8 mouse cellular contexts compared by ENCODE assay signal in the genomic region with DNA sequence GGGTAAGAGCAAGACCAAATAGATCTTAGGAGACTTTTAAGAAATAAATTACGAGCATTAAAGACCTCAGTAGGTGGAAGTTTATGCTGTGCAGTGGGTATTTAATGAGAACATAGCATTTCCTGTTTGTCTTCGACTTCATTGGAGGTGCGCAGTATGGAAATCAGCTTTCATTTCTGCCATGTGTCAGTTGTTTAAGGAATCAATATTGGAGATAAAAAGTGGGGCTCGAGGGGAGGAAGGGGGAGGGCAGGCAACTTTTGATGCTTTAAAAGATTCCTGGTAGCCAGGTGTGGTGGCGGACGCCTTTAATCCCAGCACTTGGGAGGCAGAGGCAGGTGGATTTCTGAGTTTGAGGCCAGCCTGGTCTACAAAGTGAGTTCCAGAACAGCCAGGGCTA. TPM values are rescaled to one million over a fixed set of nuclear protein-coding genes. Genes with fewer than 3 reads are reported as not detected.
DNase-seq lines count a peak whose midpoint lies in the region; ATAC-seq lines count a peak whose summit lies in the region.

No protein-coding gene starts in this region.

- no peak for DNase-seq in heart, postnatal 14 days
- DNase-seq in CD4-positive, CD25-positive, alpha-beta regulatory T cell, adult 2 months (ENCODE audit: low read depth, low spot score), result peak; percentile 65
- no peak for DNase-seq in cerebellum, adult 11-12 months
- no peak for DNase-seq in retina, embryonic 14.5 days (ENCODE audit: low spot score)
- no peak for DNase-seq in right cerebral cortex, postnatal 25 days

- intact Hi-C loops in heart, postnatal 14 days (cut with DNase I), result loop anchor here (2.0 kb wide), 1 partner anchor 15 kb away; a partner anchor contains a TSS

- H3K27me3 ChIP-seq in heart, embryonic 11.5 days (ENCODE audit: control insufficient read depth, insufficient read depth, low read length), result no peaks in the 10 kb centered on the region
- H3K27me3 ChIP-seq in heart, embryonic 16.5 days (ENCODE audit: control insufficient read depth, insufficient read depth, low read length), result no peaks in the 10 kb centered on the region
- H3K27me3 ChIP-seq in liver, embryonic 16.5 days (ENCODE audit: control insufficient read depth, insufficient read depth, low read depth, low read length), result no peaks in the 10 kb centered on the region

- peak overlapping the region; percentile 86 for H3K4me2 ChIP-seq in heart, embryonic 11.5 days
- peak overlapping the region; percentile 87 for H3K4me2 ChIP-seq in heart, embryonic 16.5 days (ENCODE audit: low read depth, low read length)
- peak overlapping the region; percentile 71 for H3K4me2 ChIP-seq in liver, embryonic 16.5 days (ENCODE audit: low read depth, low read length)

- peak overlapping the region; percentile 84; the same call in 1 of the 2 replicates for H3K9ac ChIP-seq in heart, embryonic 11.5 days (ENCODE audit: low read depth, low read length)
- H3K9ac ChIP-seq in heart, embryonic 16.5 days (ENCODE audit: low read length), result peak overlapping the region; percentile 85
- no peak overlapping the region for H3K9ac ChIP-seq in liver, embryonic 16.5 days (ENCODE audit: low read depth, low read length)

- H3K27ac ChIP-seq in heart, embryonic 11.5 days (ENCODE audit: low read depth, low read length), result no peak overlapping the region
- H3K27ac ChIP-seq in heart, embryonic 16.5 days (ENCODE audit: low read length), result peak overlapping the region; percentile 96
- H3K27ac ChIP-seq in liver, embryonic 16.5 days (ENCODE audit: low read length), result no peak overlapping the region

- H3K4me1 ChIP-seq in heart, embryonic 11.5 days (ENCODE audit: control insufficient read depth, insufficient read depth, low read length), result peaks cover 22% of the 10 kb centered on the region
- H3K4me1 ChIP-seq in heart, embryonic 16.5 days (ENCODE audit: control insufficient read depth, insufficient read depth, low read length), result peaks cover 24% of the 10 kb centered on the region
- peaks cover 2% of the 10 kb centered on the region; the same call in 1 of the 2 replicates for H3K4me1 ChIP-seq in liver, embryonic 16.5 days (ENCODE audit: control insufficient read depth, low read depth, low read length)

- H3K36me3 ChIP-seq in heart, embryonic 11.5 days (ENCODE audit: control insufficient read depth, insufficient read depth, low read length), result no peaks in the 10 kb centered on the region
- H3K36me3 ChIP-seq in heart, embryonic 16.5 days (ENCODE audit: control insufficient read depth, insufficient read depth), result no peaks in the 10 kb centered on the region
- no peaks in the 10 kb centered on the region for H3K36me3 ChIP-seq in liver, embryonic 16.5 days (ENCODE audit: control insufficient read depth, insufficient read depth)

- WGBS in heart, embryonic 11.5 days (ENCODE audit: insufficient replicate concordance), result 62% methylated on average over 6 of the region's 6 CpGs
- 63% methylated on average over 6 of the region's 6 CpGs for WGBS in heart, embryonic 16.5 days
- WGBS in liver, embryonic 16.5 days (ENCODE audit: insufficient replicate concordance), result 47% methylated on average over 6 of the region's 6 CpGs

- peak overlapping the region; percentile 64 for H3K4me3 ChIP-seq in heart, embryonic 11.5 days (ENCODE audit: low read depth, low read length)
- H3K4me3 ChIP-seq in heart, embryonic 16.5 days (ENCODE audit: low read length), result peak overlapping the region; percentile 66
- peak overlapping the region; percentile 61 for H3K4me3 ChIP-seq in liver, embryonic 16.5 days (ENCODE audit: low read depth, low read length)

- no peaks in the 10 kb centered on the region for H3K9me3 ChIP-seq in heart, embryonic 11.5 days (replicated peaks; ENCODE audit: control insufficient read depth, low read length)
- no peaks in the 10 kb centered on the region for H3K9me3 ChIP-seq in heart, embryonic 16.5 days (replicated peaks; ENCODE audit: control insufficient read depth, low read length)
- no peaks in the 10 kb centered on the region for H3K9me3 ChIP-seq in liver, embryonic 16.5 days (replicated peaks; ENCODE audit: control insufficient read depth, low read length)

- ATAC-seq in heart, embryonic 11.5 days (replicated peaks; ENCODE audit: insufficient number of reproducible peaks, low FRiP score, low TSS enrichment), result no peak
- no peak for ATAC-seq in heart, embryonic 16.5 days (replicated peaks; ENCODE audit: extremely low read depth, insufficient read depth, low FRiP score)
- no peak for ATAC-seq in liver, embryonic 16.5 days (ENCODE audit: low read depth)

RNA-seq across cellular contexts. Expression of a gene that starts 16.4 kb away (rescaled TPM):
- polyA plus RNA-seq in heart, embryonic 11.5 days (2014; fragmentation: Nextera tagmentation; extraction: Ambion mirVana), result 7.3 and 8.0 TPM in 2 replicates
- total RNA-seq in heart, postnatal 14 days (2021), result 10 to 100 TPM; 28.1 to 28.8 TPM
- 5.1 and 5.7 TPM in 2 replicates for polyA plus RNA-seq in heart, embryonic 16.5 days (2015; fragmentation: Nextera tagmentation; extraction: Ambion mirVana)
- polyA plus RNA-seq in liver, embryonic 16.5 days (2015; fragmentation: Nextera tagmentation; extraction: Ambion mirVana), result 0.55 and 0.68 TPM in 2 replicates
